Mouse (Mus musculus) liver, postnatal 0 days (tissue): ENCODE data around the gene 4930432K21Rik.

ENCODE experiments used
- CTCF ChIP-seq: sonication (generic); IDR thresholded peaks from 2 replicates; pipeline ENCODE4 v1.5.1; 2016; ENCODE audit warnings: antibody characterized with exemption, low read depth
- EP300 ChIP-seq: IDR thresholded peaks from 2 replicates; pipeline ENCODE4 v1.6.1; 2016; ENCODE audit warnings: antibody characterized with exemption, low read depth, mild to moderate bottlenecking

DNA sequence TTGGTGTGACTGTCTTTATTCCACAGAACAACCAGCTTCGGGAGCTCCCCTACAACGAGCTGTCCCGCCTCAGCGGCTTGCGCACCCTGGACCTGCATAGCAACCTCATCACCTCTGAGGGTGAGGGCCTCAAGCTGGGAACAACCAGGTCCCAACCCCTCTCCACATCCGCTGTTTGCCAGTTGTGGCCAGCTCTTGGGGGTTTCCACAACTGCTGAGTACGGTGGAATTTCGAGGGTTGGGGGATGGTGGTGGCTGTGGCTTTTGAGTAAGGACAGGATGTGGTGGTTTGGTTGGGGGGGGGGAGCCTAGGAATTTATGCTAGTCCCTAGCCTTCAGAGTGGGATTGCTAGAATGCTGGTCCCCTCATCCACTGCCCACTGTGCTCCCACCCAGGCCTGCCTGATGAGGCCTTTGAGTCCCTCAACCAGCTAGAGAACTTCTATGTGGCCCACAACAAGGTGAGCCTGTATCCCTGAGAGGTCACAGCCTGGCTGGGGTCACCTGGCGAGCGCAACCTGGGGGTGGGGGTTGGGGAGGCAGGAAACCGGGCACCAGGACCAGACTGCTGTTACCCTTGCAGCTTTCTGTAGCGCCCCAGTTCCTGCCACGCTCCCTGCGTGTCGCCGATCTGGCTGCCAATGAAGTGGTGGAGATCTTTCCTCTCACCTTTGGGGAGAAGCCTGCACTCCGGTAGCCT lies 20.5 kb upstream of the 4930432K21Rik start:
- TF ChIP-seq EP300 = no peak
- no peak for TF ChIP-seq CTCF
